Mouse (Mus musculus): Measurements from ENCODE around the gene Wdr66.

DNA sequence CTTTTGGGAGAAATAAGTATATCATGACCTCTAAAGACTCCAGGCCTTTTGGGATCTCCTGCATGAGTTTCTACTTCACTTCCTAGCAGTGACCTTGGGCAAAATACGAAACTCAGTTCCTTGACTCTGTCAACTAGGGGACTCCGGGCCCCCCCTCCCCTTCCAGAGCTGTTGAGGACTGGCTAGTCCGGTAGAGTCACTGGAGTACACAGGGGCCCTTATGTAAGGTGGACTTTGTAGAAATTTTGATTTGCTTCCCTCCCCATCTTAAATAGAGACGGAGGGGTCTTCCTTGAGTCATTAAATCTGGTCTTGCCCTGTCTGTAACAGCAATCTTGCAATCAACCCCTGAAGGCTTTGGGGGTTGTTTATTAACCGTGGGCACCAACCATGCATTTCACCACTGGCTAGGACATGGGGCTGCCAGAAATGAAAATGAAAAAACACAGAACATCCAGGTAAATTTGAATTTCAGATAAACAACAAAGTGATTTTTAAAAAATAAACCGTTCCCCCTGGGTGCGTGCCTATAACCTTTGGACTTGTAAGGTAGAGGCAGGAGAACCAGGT is 94.9 kb downstream of the Wdr66 start:
- no peak for TF ChIP-seq CTCF (IDR thresholded peaks at IDR 0.05; ENCODE audit: control insufficient read depth, insufficient read depth, insufficient replicate concordance, low read depth, low read length)
- TF ChIP-seq POLR2A (IDR thresholded peaks at IDR 0.05; ENCODE audit: control insufficient read depth, low read depth, low read length) = no peak

Data from testis, adult 2 months (tissue).